Mouse (Mus musculus) bone marrow, adult 2 months (tissue): Measurements from ENCODE around the gene Tmem30a. TPM values are rescaled to one million over a fixed set of nuclear protein-coding genes. Genes with fewer than 3 reads are reported as not detected.

Experiments used
- H3K27ac ChIP-seq: fragments of 200-500 bp; 2 replicates; pipeline ENCODE4 v1.5.1; 2012; ENCODE audit warnings: low read depth, mild to moderate bottlenecking, control low read depth, inconsistent platforms, low read length; ENCODE audit not compliant: control insufficient read depth, poor library complexity, insufficient read depth
- H3K4me1 ChIP-seq: fragments of 200-500 bp; 2 replicates; pipeline ENCODE4 v1.6.1; 2011; ENCODE audit warnings: low read length; ENCODE audit not compliant: control insufficient read depth, insufficient read depth
- H3K4me3 ChIP-seq: fragments of 200-500 bp; replicated peaks from 2 replicates; pipeline ENCODE3; 2011; ENCODE audit warnings: mild to moderate bottlenecking, low read depth, low read length, control low read depth; ENCODE audit not compliant: control insufficient read depth
- CTCF ChIP-seq: fragments of 200-500 bp; IDR thresholded peaks from 2 replicates; pipeline ENCODE4 v1.5.1; 2011; ENCODE audit warnings: low read length, control low read depth; ENCODE audit not compliant: control insufficient read depth, insufficient read depth
- POLR2A ChIP-seq: fragments of 200-500 bp; IDR thresholded peaks from 2 replicates; pipeline ENCODE4 v1.6.1; 2011; ENCODE audit warnings: low read depth, mild to moderate bottlenecking, control low read depth, low read length, borderline replicate concordance; ENCODE audit not compliant: control insufficient read depth
- WGBS: fragments of 180-500 bp; shearing (Covaris S2); methylation state at CpG from one replicate; pipeline ENCODE4 v1.1.7; 2018; 5-methylcytosine and 5-hydroxymethylcytosine counted together
- polyA plus RNA-seq: library from polyadenylated mRNA; stranded (reverse); fragments of >200 nt; gene quantifications from 2 replicates; pipeline ENCODE4 v1.2.4, GENCODE M21; 2011; ENCODE audit warnings: low replicate concordance; ENCODE audit not compliant: missing spikeins, insufficient read depth, insufficient read length

The Tmem30a gene
- polyA plus RNA-seq, 1 experiment: 19.3 TPM

GRCm38 (mm10) chr9:79823856-79824255 is 30.5 kb upstream of the Tmem30a start:
- WGBS: 71% methylated on average over 2 of the region's 2 CpGs
- Histone ChIP-seq H3K27ac (no peak overlapping the region), H3K4me3 (no peak overlapping the region), H3K4me1 (no peaks in the 10 kb centered on the region)
- no peak for TF ChIP-seq CTCF
- no peak for TF ChIP-seq POLR2A

- Histone ChIP-seq H3K4me3 (no peak overlapping the region), H3K4me1 (no peaks in the 10 kb centered on the region), H3K27ac (no peak overlapping the region)
- 84% methylated on average over 4 of the region's 4 CpGs for WGBS
- TF ChIP-seq CTCF (no peak), POLR2A (no peak)
Observed at GRCm38 (mm10) chr9:79823438-79823837, 30.1 kb upstream of the Tmem30a start.

- 12% methylated on average over 5 of the region's 5 CpGs for WGBS
- Histone ChIP-seq H3K4me3 (peak overlapping the region; percentile 70), H3K4me1 (peaks cover 4% of the 10 kb centered on the region), H3K27ac (peak overlapping the region; percentile 89)
- no peak for TF ChIP-seq POLR2A
- TF ChIP-seq CTCF: no peak
Observed at GRCm38 (mm10) chr9:79816464-79816863, 23.2 kb upstream of the Tmem30a start.

GRCm38 (mm10) chr9:79816013-79816412 is 22.7 kb upstream of the Tmem30a start:
- Histone ChIP-seq H3K27ac (peak overlapping the region; percentile 89), H3K4me1 (peaks cover 4% of the 10 kb centered on the region), H3K4me3 (peak overlapping the region; percentile 70)
- TF ChIP-seq POLR2A: no peak
- TF ChIP-seq CTCF: no peak
- WGBS: 32% methylated on average over 11 of the region's 11 CpGs

GRCm38 (mm10) chr9:79814592-79814991 is 21.3 kb upstream of the Tmem30a start:
- Histone ChIP-seq H3K27ac (no peak overlapping the region), H3K4me3 (no peak overlapping the region), H3K4me1 (peaks cover 6% of the 10 kb centered on the region)
- 85% methylated on average over 4 of the region's 4 CpGs for WGBS
- TF ChIP-seq POLR2A: no peak
- TF ChIP-seq CTCF: no peak

GRCm38 (mm10) chr9:79810969-79811902 is 17.9 kb upstream of the Tmem30a start:
- H3K4me1 ChIP-seq: peaks cover 6% of the 10 kb centered on the region
- TF ChIP-seq CTCF: no peak
- no peak for TF ChIP-seq POLR2A
- H3K27ac ChIP-seq: peak overlapping the region; percentile 47; the same call in 1 of the 2 replicates
- no peak overlapping the region for H3K4me3 ChIP-seq
- 61% methylated on average over 11 of the region's 11 CpGs for whole genome bisulfite sequencing

GRCm38 (mm10) chr9:79810534-79810933 is 17.2 kb upstream of the Tmem30a start:
- no peak for TF ChIP-seq POLR2A
- no peak for TF ChIP-seq CTCF
- Histone ChIP-seq H3K4me3 (no peak overlapping the region), H3K4me1 (peaks cover 6% of the 10 kb centered on the region), H3K27ac (peak overlapping the region; percentile 47; the same call in 1 of the 2 replicates)
- 2% methylated on average over 3 of the region's 3 CpGs for WGBS

- Histone ChIP-seq H3K27ac (no peak overlapping the region), H3K4me3 (no peak overlapping the region), H3K4me1 (peaks cover 6% of the 10 kb centered on the region)
- 35% methylated on average over 6 of the region's 6 CpGs for WGBS
- TF ChIP-seq POLR2A (no peak), CTCF (no peak)
Observed at GRCm38 (mm10) chr9:79809411-79809810, 16.1 kb upstream of the Tmem30a start.
